Mouse (Mus musculus): ENCODE results near the gene Rnf114. TPM values are rescaled to one million over a fixed set of nuclear protein-coding genes. Genes with fewer than 3 reads are reported as not detected.

Rnf114 gene
- polyA plus RNA-seq, 1 experiment: 119 TPM

GRCm38 (mm10) chr2:167470611-167471010, 21.8 kb upstream of the Rnf114 start:
- DNase-seq (ENCODE audit: low read depth, low spot score): no peak
- 47% methylated on average over 3 of the region's 3 CpGs for WGBS

GRCm38 (mm10) chr2:167471585-167471984, 20.9 kb upstream of the Rnf114 start:
- DNase-seq (ENCODE audit: low read depth, low spot score): no peak
- WGBS: 21% methylated on average over 6 of the region's 6 CpGs

GRCm38 (mm10) chr2:167474218-167474617, 18.2 kb upstream of the Rnf114 start:
- WGBS: 85% methylated on average over 6 of the region's 6 CpGs
- no peak for DNase-seq (ENCODE audit: low read depth, low spot score)

GRCm38 (mm10) chr2:167475596-167475995, 16.8 kb upstream of the Rnf114 start:
- whole genome bisulfite sequencing: 79% methylated on average over 5 of the region's 5 CpGs

GRCm38 (mm10) chr2:167476200-167476688, 16.2 kb upstream of the Rnf114 start:
- DNase-seq (ENCODE audit: low read depth, low spot score): no peak
- 43% methylated on average over 7 of the region's 7 CpGs for WGBS

More at GRCm38 (mm10) chr2:167475596-167475995, 16.8 kb upstream of the Rnf114 start:
- DNase-seq (ENCODE audit: low read depth, low spot score): no peak

- 65% methylated on average over 4 of the region's 4 CpGs for WGBS
- no peak for DNase-seq (ENCODE audit: low read depth, low spot score)
Measured at GRCm38 (mm10) chr2:167476762-167477161, 15.7 kb upstream of the Rnf114 start.

GRCm38 (mm10) chr2:167478128-167478527, 14.3 kb upstream of the Rnf114 start:
- no peak for DNase-seq (ENCODE audit: low read depth, low spot score)
- 43% methylated on average over 2 of the region's 2 CpGs for WGBS

- DNase-seq (ENCODE audit: low read depth, low spot score): no peak
- WGBS: 39% methylated on average over 1 of the region's 1 CpGs
Measured at GRCm38 (mm10) chr2:167479501-167479900, 12.9 kb upstream of the Rnf114 start.

GRCm38 (mm10) chr2:167482681-167483080, 9.8 kb upstream of the Rnf114 start:
- 81% methylated on average over 4 of the region's 4 CpGs for WGBS
- DNase-seq (ENCODE audit: low read depth, low spot score): no peak

GRCm38 (mm10) chr2:167483081-167483826, 9.2 kb upstream of the Rnf114 start:
- no peak for DNase-seq (ENCODE audit: low read depth, low spot score)
- WGBS: 91% methylated on average over 27 of the region's 27 CpGs

- no peak for DNase-seq (ENCODE audit: low read depth, low spot score)
- WGBS: 95% methylated on average over 24 of the region's 24 CpGs
Measured at GRCm38 (mm10) chr2:167483827-167484410, 8.5 kb upstream of the Rnf114 start.

GRCm38 (mm10) chr2:167484932-167485331, 7.5 kb upstream of the Rnf114 start:
- 61% methylated on average over 11 of the region's 11 CpGs for WGBS
- DNase-seq (ENCODE audit: low read depth, low spot score): no peak

- DNase-seq (ENCODE audit: low read depth, low spot score): no peak
- 31% methylated on average over 7 of the region's 7 CpGs for WGBS
Measured at GRCm38 (mm10) chr2:167485501-167486377, 6.7 kb upstream of the Rnf114 start.

- no peak for DNase-seq (ENCODE audit: low read depth, low spot score)
- WGBS: 32% methylated on average over 4 of the region's 4 CpGs
Measured at GRCm38 (mm10) chr2:167486573-167486972, 5.9 kb upstream of the Rnf114 start.

GRCm38 (mm10) chr2:167487551-167487950, 4.9 kb upstream of the Rnf114 start:
- 83% methylated on average over 6 of the region's 6 CpGs for WGBS
- DNase-seq (ENCODE audit: low read depth, low spot score): no peak

- 77% methylated on average over 6 of the region's 6 CpGs for WGBS
- no peak for DNase-seq (ENCODE audit: low read depth, low spot score)
Measured at GRCm38 (mm10) chr2:167487994-167488393, 4.5 kb upstream of the Rnf114 start.

- WGBS: 64% methylated on average over 4 of the region's 4 CpGs
- no peak for DNase-seq (ENCODE audit: low read depth, low spot score)
Measured at GRCm38 (mm10) chr2:167490813-167491525, 1.5 kb upstream of the Rnf114 start.

- under 1% methylated on average over 63 of the region's 63 CpGs for WGBS
Measured at GRCm38 (mm10) chr2:167492713-167493636, 530 bp downstream of the Rnf114 start, which contains the start of gene Spata2. TSS of gene Spata2 (minus strand) at chr2:167492887.

More at GRCm38 (mm10) chr2:167492713-167493636, 530 bp downstream of the Rnf114 start, which contains the start of gene Spata2:
- no peak for DNase-seq (ENCODE audit: low read depth, low spot score)

All from large intestine, adult 2 months (tissue).